Mouse (Mus musculus) intestine, embryonic 16.5 days (tissue): Measurements from ENCODE around the gene Pde6d. TPM values are rescaled to one million over a fixed set of nuclear protein-coding genes. Genes with fewer than 3 reads are reported as not detected.

Experiments used
- ATAC-seq: fragments of 200-750 bp; cut with Nextera tagmentation; 2 replicates; pipeline ENCODE4 v1.8.0; 2017; ENCODE audit warnings: moderate TSS enrichment, moderate library complexity
- H3K27ac ChIP-seq: fragments of 300-500 bp; sonication (generic); 2 replicates; pipeline ENCODE4 v1.5.1; 2014; ENCODE audit warnings: mild to moderate bottlenecking, low read length
- H3K27me3 ChIP-seq: fragments of 300-500 bp; sonication (generic); replicated peaks from 2 replicates; pipeline ENCODE4 v1.6.1; 2014; ENCODE audit warnings: low read length, control low read depth, mixed read lengths; ENCODE audit not compliant: control insufficient read depth, insufficient read depth
- H3K36me3 ChIP-seq: fragments of 300-500 bp; sonication (generic); 2 replicates; pipeline ENCODE4 v1.6.1; 2014; ENCODE audit warnings: low read length, control low read depth; ENCODE audit not compliant: control insufficient read depth, insufficient read depth
- H3K4me1 ChIP-seq: fragments of 300-500 bp; sonication (generic); 2 replicates; pipeline ENCODE4 v1.6.1; 2014; ENCODE audit warnings: low read length, control low read depth, mixed read lengths; ENCODE audit not compliant: control insufficient read depth, insufficient read depth
- H3K4me2 ChIP-seq: fragments of 300-500 bp; sonication (generic); 2 replicates; pipeline ENCODE4 v1.6.1; 2014; ENCODE audit warnings: low read depth, low read length, control low read depth
- H3K4me3 ChIP-seq: fragments of 300-500 bp; sonication (generic); 2 replicates; pipeline ENCODE4 v1.5.1; 2014; ENCODE audit warnings: mild to moderate bottlenecking, low read length
- H3K9ac ChIP-seq: fragments of 300-500 bp; sonication (generic); 2 replicates; pipeline ENCODE4 v1.6.1; 2014; ENCODE audit warnings: low read depth, low read length
- H3K9me3 ChIP-seq: fragments of 300-500 bp; sonication (generic); 2 replicates; pipeline ENCODE4 v1.6.1; 2016; ENCODE audit warnings: low read length, control low read depth; ENCODE audit not compliant: control insufficient read depth
- WGBS: fragments of 180-500 bp; shearing (Covaris S2); extraction: QIAGEN DNeasy Blood & Tissue Kit; methylation state at CpG from one replicate; pipeline ENCODE4 v1.1.7; 2014; 5-methylcytosine and 5-hydroxymethylcytosine counted together
- polyA plus RNA-seq: library from polyadenylated mRNA; unstranded; fragments of >200 nt; fragmentation: Nextera tagmentation; extraction: Ambion mirVana; gene quantifications from 2 replicates; pipeline ENCODE4 v1.2.1, GENCODE M21; 2015

Gene Pde6d
- polyA plus RNA-seq, result 35.1 and 35.2 TPM in 2 replicates

GRCm38 (mm10) chr1:86582451-86583096 is at the start of gene Pde6d, which contains the start of gene Cops7b:
TSS of gene Pde6d (minus strand) at chr1:86582629.
TSS of gene Cops7b (plus strand) at chr1:86582904.
- Histone ChIP-seq H3K27ac (peak within 1 kb of the TSS; percentile 60), H3K36me3 (no peaks in the 10 kb centered on the region), H3K4me2 (peak within 1 kb of the TSS; percentile 80), H3K9ac (peak within 1 kb of the TSS; percentile 94), H3K9me3 (no peaks in the 10 kb centered on the region), H3K4me1 (peaks cover 10% of the 10 kb centered on the region), H3K27me3 (no peaks in the 10 kb centered on the region), H3K4me3 (peak within 1 kb of the TSS; percentile 88)
- peak; percentile 99 for ATAC-seq
- under 1% methylated on average over 26 of the region's 26 CpGs for WGBS

GRCm38 (mm10) chr1:86630527-86630926 is 48.1 kb upstream of the Pde6d start:
- no peaks in the 10 kb centered on the region for H3K36me3 ChIP-seq
- H3K9ac ChIP-seq, result no peak overlapping the region
- no peak overlapping the region for H3K4me3 ChIP-seq
- no peak overlapping the region for H3K27ac ChIP-seq
- 76% methylated on average over 4 of the region's 4 CpGs for WGBS
- no peaks in the 10 kb centered on the region for H3K27me3 ChIP-seq
- peaks cover 16% of the 10 kb centered on the region for H3K4me1 ChIP-seq
- H3K4me2 ChIP-seq, result no peak overlapping the region
- H3K9me3 ChIP-seq, result no peaks in the 10 kb centered on the region
- ATAC-seq, result no peak

- Histone ChIP-seq H3K27ac (no peak overlapping the region), H3K36me3 (no peaks in the 10 kb centered on the region), H3K9ac (no peak overlapping the region), H3K4me3 (no peak overlapping the region), H3K27me3 (no peaks in the 10 kb centered on the region), H3K4me2 (no peak overlapping the region), H3K4me1 (peaks cover 16% of the 10 kb centered on the region), H3K9me3 (no peaks in the 10 kb centered on the region)
- 60% methylated on average over 4 of the region's 4 CpGs for WGBS
- ATAC-seq, result no peak
Measured at GRCm38 (mm10) chr1:86629936-86630335, 47.5 kb upstream of the Pde6d start.

GRCm38 (mm10) chr1:86628270-86628669 is 45.8 kb upstream of the Pde6d start:
- Histone ChIP-seq H3K9ac (no peak overlapping the region), H3K9me3 (no peaks in the 10 kb centered on the region), H3K36me3 (no peaks in the 10 kb centered on the region), H3K4me2 (no peak overlapping the region), H3K4me1 (peaks cover 16% of the 10 kb centered on the region), H3K27ac (no peak overlapping the region), H3K27me3 (no peaks in the 10 kb centered on the region), H3K4me3 (no peak overlapping the region)
- WGBS, result 67% methylated on average over 3 of the region's 3 CpGs
- ATAC-seq, result no peak

- Histone ChIP-seq H3K4me3 (no peak overlapping the region), H3K9me3 (no peaks in the 10 kb centered on the region), H3K36me3 (no peaks in the 10 kb centered on the region), H3K9ac (no peak overlapping the region), H3K4me1 (peaks cover 7% of the 10 kb centered on the region), H3K4me2 (0 out of 2 replicates have a peak overlapping the region, but pooled peaks have one; percentile 14), H3K27me3 (no peaks in the 10 kb centered on the region), H3K27ac (no peak overlapping the region)
- WGBS, result 24% methylated on average over 16 of the region's 16 CpGs
- peak; percentile 85 for ATAC-seq
Measured at GRCm38 (mm10) chr1:86623001-86624000, 40.9 kb upstream of the Pde6d start.

GRCm38 (mm10) chr1:86622296-86622695 is 39.9 kb upstream of the Pde6d start:
- peaks cover 7% of the 10 kb centered on the region for H3K4me1 ChIP-seq
- H3K27me3 ChIP-seq, result no peaks in the 10 kb centered on the region
- H3K9me3 ChIP-seq, result no peaks in the 10 kb centered on the region
- WGBS, result 72% methylated on average over 2 of the region's 2 CpGs
- 0 out of 2 replicates have a peak, but pooled peaks have one; percentile 14 for ATAC-seq
- no peak overlapping the region for H3K4me2 ChIP-seq
- H3K9ac ChIP-seq, result no peak overlapping the region
- H3K27ac ChIP-seq, result no peak overlapping the region
- no peak overlapping the region for H3K4me3 ChIP-seq
- H3K36me3 ChIP-seq, result no peaks in the 10 kb centered on the region

GRCm38 (mm10) chr1:86618454-86619125 is 36.2 kb upstream of the Pde6d start:
- WGBS, result 59% methylated on average over 10 of the region's 10 CpGs
- ATAC-seq, result peak; percentile 53; the same call in 1 of the 2 replicates
- no peak overlapping the region for H3K9ac ChIP-seq

GRCm38 (mm10) chr1:86614269-86614668 is 31.8 kb upstream of the Pde6d start:
- ATAC-seq, result no peak
- Histone ChIP-seq H3K4me3 (no peak overlapping the region), H3K36me3 (no peaks in the 10 kb centered on the region), H3K27me3 (no peaks in the 10 kb centered on the region), H3K4me2 (no peak overlapping the region), H3K9me3 (no peaks in the 10 kb centered on the region), H3K27ac (no peak overlapping the region), H3K9ac (no peak overlapping the region), H3K4me1 (no peaks in the 10 kb centered on the region)

More at GRCm38 (mm10) chr1:86618454-86619125, 36.2 kb upstream of the Pde6d start:
- Histone ChIP-seq H3K27me3 (no peaks in the 10 kb centered on the region), H3K27ac (no peak overlapping the region), H3K36me3 (no peaks in the 10 kb centered on the region), H3K9me3 (no peaks in the 10 kb centered on the region), H3K4me2 (no peak overlapping the region), H3K4me3 (no peak overlapping the region), H3K4me1 (peaks cover 7% of the 10 kb centered on the region)

GRCm38 (mm10) chr1:86612081-86612480 is 29.7 kb upstream of the Pde6d start:
- Histone ChIP-seq H3K36me3 (no peaks in the 10 kb centered on the region), H3K9ac (no peak overlapping the region), H3K4me1 (no peaks in the 10 kb centered on the region), H3K4me3 (no peak overlapping the region), H3K27me3 (no peaks in the 10 kb centered on the region), H3K9me3 (no peaks in the 10 kb centered on the region), H3K4me2 (no peak overlapping the region), H3K27ac (no peak overlapping the region)
- no peak for ATAC-seq
- WGBS, result 71% methylated on average over 1 of the region's 1 CpGs
